Mouse (Mus musculus): ENCODE data around the gene Ggt1.
"Not testable (repeated sequence)": the region's sequence is repeated elsewhere in the genome, so short reads cannot be mapped to it uniquely, and the experiment has no call there.

Ggt1 gene

GRCm38 (mm10) chr10:75549886-75550285, 11.5 kb upstream of the Ggt1 start:
- no peak for DNase-seq (ENCODE audit: low spot score in 2 of 2)

GRCm38 (mm10) chr10:75551175-75551574, 10.2 kb upstream of the Ggt1 start:
- DNase-seq (ENCODE audit: low spot score in 2 of 2) = no peak

- no peak for DNase-seq (ENCODE audit: low spot score in 2 of 2)
These were observed 9.3 kb upstream of the Ggt1 start for GRCm38 (mm10) chr10:75552106-75552505.

GRCm38 (mm10) chr10:75552701-75553450, 8.5 kb upstream of the Ggt1 start:
- no peak for DNase-seq (ENCODE audit: low spot score in 2 of 2)

GRCm38 (mm10) chr10:75554090-75554489, 7.3 kb upstream of the Ggt1 start:
- DNase-seq (ENCODE audit: low spot score in 2 of 2) = no peak

GRCm38 (mm10) chr10:75555557-75555956, 5.8 kb upstream of the Ggt1 start:
- no peak for DNase-seq (ENCODE audit: low spot score in 2 of 2)

- DNase-seq (ENCODE audit: low spot score in 2 of 2) = no peak
These were observed 5.4 kb upstream of the Ggt1 start for GRCm38 (mm10) chr10:75556026-75556425.

- DNase-seq (ENCODE audit: low spot score in 2 of 2) = no peak
These were observed 2.9 kb upstream of the Ggt1 start for GRCm38 (mm10) chr10:75558515-75558914.

GRCm38 (mm10) chr10:75559041-75559675, 2.2 kb upstream of the Ggt1 start:
- no peak for DNase-seq (ENCODE audit: low spot score in 2 of 2)

- DNase-seq (ENCODE audit: low spot score in 2 of 2) = no peak
These were observed 1.5 kb upstream of the Ggt1 start, which contains the start of gene Lrrc75b for GRCm38 (mm10) chr10:75559676-75560548. Gene Lrrc75b (minus strand): TSS chr10:75560330.

GRCm38 (mm10) chr10:75560549-75560899, 880 bp upstream of the Ggt1 start:
- no peak for DNase-seq (ENCODE audit: low spot score in 2 of 2)

- no peak for DNase-seq (ENCODE audit: low spot score in 2 of 2)
These were observed 1.2 kb downstream of the Ggt1 start for GRCm38 (mm10) chr10:75562596-75562995.

- DNase-seq (ENCODE audit: low spot score in 2 of 2) = no peak
These were observed 3.4 kb downstream of the Ggt1 start for GRCm38 (mm10) chr10:75564687-75565265.

- DNase-seq (ENCODE audit: low spot score in 2 of 2) = peak; percentile 80 to 81
These were observed 4.0 kb downstream of the Ggt1 start for GRCm38 (mm10) chr10:75565436-75565835.

- DNase-seq (ENCODE audit: low spot score in 2 of 2) = no peak
These were observed 4.5 kb downstream of the Ggt1 start for GRCm38 (mm10) chr10:75565906-75566305.

GRCm38 (mm10) chr10:75566321-75566720, 4.9 kb downstream of the Ggt1 start:
- no peak for DNase-seq (ENCODE audit: low spot score in 2 of 2)

- DNase-seq (ENCODE audit: low spot score in 2 of 2) = not testable (repeated sequence)
These were observed 5.4 kb downstream of the Ggt1 start for GRCm38 (mm10) chr10:75566765-75567164.

- no peak for DNase-seq (ENCODE audit: low spot score in 2 of 2)
These were observed 6.6 kb downstream of the Ggt1 start for GRCm38 (mm10) chr10:75568029-75568428.

- DNase-seq (ENCODE audit: low spot score in 2 of 2) = no peak
These were observed 7.0 kb downstream of the Ggt1 start for GRCm38 (mm10) chr10:75568441-75568840.

GRCm38 (mm10) chr10:75568851-75569250, 7.4 kb downstream of the Ggt1 start:
- DNase-seq (ENCODE audit: low spot score in 2 of 2) = no peak

GRCm38 (mm10) chr10:75570981-75571657, 9.7 kb downstream of the Ggt1 start:
- DNase-seq (ENCODE audit: low spot score in 2 of 2) = no peak
